Mouse (Mus musculus): ENCODE measurements around the gene Kras.

The Kras gene

GRCm38 (mm10) chr6:145250185-145250791 is at the start of gene Kras:
Kras (minus strand) TSS chr6:145250239.
- DNase-seq (ENCODE audit: low read depth): peak; percentile 91

- no peak for DNase-seq (ENCODE audit: low read depth)
These were observed 47.6 kb upstream of the Kras start for GRCm38 (mm10) chr6:145297626-145298025.

GRCm38 (mm10) chr6:145296979-145297378 is 46.9 kb upstream of the Kras start:
- no peak for DNase-seq (ENCODE audit: low read depth)

GRCm38 (mm10) chr6:145295171-145295570 is 45.1 kb upstream of the Kras start:
- no peak for DNase-seq (ENCODE audit: low read depth)

GRCm38 (mm10) chr6:145293156-145293555 is 43.1 kb upstream of the Kras start:
- DNase-seq (ENCODE audit: low read depth): no peak

GRCm38 (mm10) chr6:145291383-145292289 is 41.6 kb upstream of the Kras start:
- peak; percentile 76 for DNase-seq (ENCODE audit: low read depth)

- DNase-seq (ENCODE audit: low read depth): no peak
These were observed 35.6 kb upstream of the Kras start for GRCm38 (mm10) chr6:145285656-145286055.

GRCm38 (mm10) chr6:145284286-145284685 is 34.2 kb upstream of the Kras start:
- no peak for DNase-seq (ENCODE audit: low read depth)

- DNase-seq (ENCODE audit: low read depth): peak; percentile 78
These were observed 27.2 kb upstream of the Kras start for GRCm38 (mm10) chr6:145277138-145277763.

- DNase-seq (ENCODE audit: low read depth): peak; percentile 100
These were observed 26.3 kb upstream of the Kras start for GRCm38 (mm10) chr6:145276265-145276780.

- no peak for DNase-seq (ENCODE audit: low read depth)
These were observed 25.7 kb upstream of the Kras start for GRCm38 (mm10) chr6:145275586-145276219.

GRCm38 (mm10) chr6:145273971-145274620 is 24.1 kb upstream of the Kras start:
- DNase-seq (ENCODE audit: low read depth): peak; percentile 98

- DNase-seq (ENCODE audit: low read depth): no peak
These were observed 22.3 kb upstream of the Kras start for GRCm38 (mm10) chr6:145272142-145272937.

GRCm38 (mm10) chr6:145269313-145269845 is 19.3 kb upstream of the Kras start:
- DNase-seq (ENCODE audit: low read depth): no peak

GRCm38 (mm10) chr6:145267692-145268091 is 17.7 kb upstream of the Kras start:
- no peak for DNase-seq (ENCODE audit: low read depth)

- DNase-seq (ENCODE audit: low read depth): peak; percentile 31
These were observed 12.3 kb upstream of the Kras start for GRCm38 (mm10) chr6:145262314-145262713.

GRCm38 (mm10) chr6:145256701-145257073 is 6.6 kb upstream of the Kras start:
- no peak for DNase-seq (ENCODE audit: low read depth)

- DNase-seq (ENCODE audit: low read depth): no peak
These were observed 6.1 kb upstream of the Kras start for GRCm38 (mm10) chr6:145255952-145256700.

- no peak for DNase-seq (ENCODE audit: low read depth)
These were observed 781 bp upstream of the Kras start for GRCm38 (mm10) chr6:145250820-145251219.

Data from 416B (cell line).